Mouse (Mus musculus): ENCODE results near the gene Gm11084.
"Not testable (repeated sequence)": the region's sequence is repeated elsewhere in the genome, so short reads cannot be mapped to it uniquely, and the experiment has no call there.

Gm11084 gene

DNA sequence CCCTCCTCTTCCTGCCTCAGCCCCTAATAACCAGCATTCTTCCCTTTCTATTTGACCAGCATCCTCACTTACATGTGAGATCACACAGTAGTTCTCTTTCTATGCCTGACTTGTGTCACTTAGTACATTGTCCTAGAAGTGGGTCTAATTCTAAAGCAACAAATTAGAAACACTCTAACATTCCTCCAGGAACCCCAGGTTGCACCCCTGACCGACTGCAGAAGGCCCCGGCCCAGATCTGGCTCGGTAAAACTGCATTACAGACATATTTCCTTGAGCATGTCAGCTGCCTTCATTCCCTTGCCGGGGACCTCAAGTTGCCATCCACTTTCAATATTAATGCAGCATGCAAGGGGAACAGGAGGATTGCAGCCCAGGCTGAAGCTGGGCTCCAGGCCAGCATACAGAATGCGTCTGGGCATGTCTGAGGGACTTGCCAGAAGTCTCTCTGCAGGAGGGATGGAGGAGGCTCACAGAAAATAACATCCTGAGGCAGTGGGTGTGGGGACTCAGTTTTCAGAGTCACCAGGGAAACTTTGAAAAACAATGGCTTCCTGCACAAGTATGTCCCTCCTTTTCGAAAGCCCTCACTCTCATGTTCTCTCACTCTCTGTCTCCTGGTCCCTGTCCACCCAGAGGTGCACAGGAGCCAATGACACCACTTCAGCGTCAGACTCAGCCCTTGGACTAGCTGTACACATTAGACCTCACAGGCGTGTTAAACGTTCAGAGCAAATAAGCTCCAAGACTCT lies 9.0 kb upstream of the Gm11084 start:
- DNase-seq (ENCODE audit: low read depth, low spot score): no peak

DNA sequence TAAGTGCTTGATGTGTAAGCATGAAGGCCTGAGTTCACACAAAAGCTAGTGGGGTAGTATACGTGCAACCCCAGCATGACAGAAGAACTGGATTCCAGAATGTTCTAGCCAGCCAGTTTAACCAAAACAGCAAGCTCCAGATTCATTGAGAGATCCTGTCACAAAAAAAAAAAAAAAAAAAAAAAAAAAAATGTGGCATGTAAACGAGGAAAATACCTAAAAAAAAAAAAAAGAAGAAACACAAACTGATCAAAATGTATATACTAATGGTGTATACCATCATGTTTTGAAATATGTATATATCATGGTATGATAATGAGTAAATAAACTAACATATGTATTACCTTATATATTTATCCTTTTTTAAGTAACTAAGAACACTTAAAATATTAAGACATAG lies 7.6 kb upstream of the Gm11084 start:
- no peak for DNase-seq (ENCODE audit: low read depth, low spot score)

DNA sequence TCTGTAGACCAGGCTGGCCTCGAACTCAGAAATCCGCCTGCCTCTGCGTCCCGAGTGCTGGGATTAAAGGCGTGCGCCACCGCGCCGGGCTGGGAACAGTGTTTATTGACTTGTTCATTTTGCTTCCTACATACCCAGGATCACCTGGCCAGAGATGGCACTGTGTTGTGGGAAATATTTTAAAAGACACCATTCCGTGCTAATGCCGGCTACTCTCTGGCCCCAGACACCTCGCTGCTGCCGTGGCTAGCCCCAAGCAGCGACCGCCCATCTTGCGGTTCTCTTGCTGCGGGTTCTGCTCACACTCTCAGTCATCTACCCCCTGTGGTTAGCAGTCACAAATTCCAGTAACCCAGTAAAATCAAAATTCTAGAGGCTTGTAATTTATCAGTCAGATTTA lies 6.0 kb upstream of the Gm11084 start:
- no peak for DNase-seq (ENCODE audit: low read depth, low spot score)

- not testable (repeated sequence) for DNase-seq (ENCODE audit: low read depth, low spot score)
Observed at GRCm38 (mm10) chr2:72988945-72989344, 2.4 kb upstream of the Gm11084 start.

DNA sequence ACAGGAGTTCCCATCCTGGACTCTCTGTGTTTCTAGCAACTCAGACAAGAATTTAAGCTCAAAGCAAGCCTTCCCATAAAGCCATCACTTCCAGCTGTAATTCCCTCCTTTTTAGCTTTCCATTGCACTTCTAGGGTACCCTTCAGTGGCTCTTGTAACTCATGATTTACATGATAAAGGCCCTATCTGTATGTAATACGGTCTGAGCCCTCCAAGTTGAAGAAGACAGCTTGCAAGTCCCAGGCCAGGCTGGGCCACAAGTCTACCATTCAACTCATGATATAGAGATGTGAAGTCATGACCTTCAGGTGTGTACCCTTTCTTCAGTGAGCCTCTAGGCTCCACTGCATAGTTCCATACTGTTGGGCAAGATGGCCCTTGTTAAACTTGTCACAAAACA lies 1.0 kb downstream of the Gm11084 start:
- DNase-seq (ENCODE audit: low read depth, low spot score): no peak

DNA sequence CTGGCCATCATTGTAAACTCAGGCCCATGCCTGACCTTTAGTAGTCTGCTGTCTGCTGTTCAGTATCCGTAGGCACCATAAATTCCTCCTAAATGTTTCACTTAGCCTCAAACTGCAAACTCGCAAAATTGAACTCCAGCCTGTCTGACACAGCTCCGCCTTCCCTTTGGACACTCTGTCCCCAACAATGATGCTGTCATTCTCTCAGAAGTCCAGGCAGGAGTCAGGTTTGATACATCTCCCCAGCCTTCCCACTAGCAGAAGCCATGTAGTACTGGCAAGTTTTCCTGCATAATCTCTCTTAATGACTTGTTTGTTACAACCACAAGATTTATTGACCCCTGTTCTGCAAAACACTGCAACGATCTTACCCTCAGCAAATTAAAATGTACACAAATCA lies 1.7 kb downstream of the Gm11084 start:
- DNase-seq (ENCODE audit: low read depth, low spot score): no peak

GRCm38 (mm10) chr2:72983211-72983610 lies 3.3 kb downstream of the Gm11084 start:
- no peak for DNase-seq (ENCODE audit: low read depth, low spot score)

DNA sequence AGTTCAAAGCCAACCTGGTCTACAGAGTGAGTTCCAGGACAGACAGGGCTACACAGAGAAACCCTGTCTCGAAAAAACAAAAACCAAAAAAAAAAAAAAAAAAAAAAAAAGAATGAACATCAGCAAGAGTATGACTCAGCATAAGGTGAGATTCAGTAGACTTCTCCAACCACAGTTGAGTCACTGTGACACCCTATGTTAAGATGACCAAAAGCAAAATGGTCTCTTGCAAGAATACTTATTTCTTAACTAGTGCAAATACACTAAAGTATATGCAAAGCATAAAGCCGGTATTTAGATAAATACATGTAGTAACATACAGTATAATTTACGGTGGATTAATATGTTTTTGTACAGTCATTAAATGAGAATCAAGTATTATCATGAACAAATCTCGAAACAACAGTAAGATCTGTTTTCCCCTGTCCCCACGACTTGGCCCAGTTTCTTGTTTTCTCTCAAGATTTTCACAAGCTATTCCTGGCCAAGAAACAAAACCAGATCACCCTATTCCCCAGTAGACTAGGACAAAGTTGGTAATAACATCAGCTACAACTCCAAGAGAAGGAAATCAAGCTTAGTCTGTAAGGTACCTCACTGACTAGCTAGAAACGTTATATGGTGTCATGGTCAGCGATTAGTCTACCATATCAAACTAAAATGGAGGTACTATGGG lies 4.3 kb downstream of the Gm11084 start:
- no peak for DNase-seq (ENCODE audit: low read depth, low spot score)

- DNase-seq (ENCODE audit: low read depth, low spot score): peak; percentile 51
Observed at GRCm38 (mm10) chr2:72981441-72982109, 4.9 kb downstream of the Gm11084 start.

- DNase-seq (ENCODE audit: low read depth, low spot score): no peak
Observed at GRCm38 (mm10) chr2:72981075-72981420, 5.5 kb downstream of the Gm11084 start.

DNA sequence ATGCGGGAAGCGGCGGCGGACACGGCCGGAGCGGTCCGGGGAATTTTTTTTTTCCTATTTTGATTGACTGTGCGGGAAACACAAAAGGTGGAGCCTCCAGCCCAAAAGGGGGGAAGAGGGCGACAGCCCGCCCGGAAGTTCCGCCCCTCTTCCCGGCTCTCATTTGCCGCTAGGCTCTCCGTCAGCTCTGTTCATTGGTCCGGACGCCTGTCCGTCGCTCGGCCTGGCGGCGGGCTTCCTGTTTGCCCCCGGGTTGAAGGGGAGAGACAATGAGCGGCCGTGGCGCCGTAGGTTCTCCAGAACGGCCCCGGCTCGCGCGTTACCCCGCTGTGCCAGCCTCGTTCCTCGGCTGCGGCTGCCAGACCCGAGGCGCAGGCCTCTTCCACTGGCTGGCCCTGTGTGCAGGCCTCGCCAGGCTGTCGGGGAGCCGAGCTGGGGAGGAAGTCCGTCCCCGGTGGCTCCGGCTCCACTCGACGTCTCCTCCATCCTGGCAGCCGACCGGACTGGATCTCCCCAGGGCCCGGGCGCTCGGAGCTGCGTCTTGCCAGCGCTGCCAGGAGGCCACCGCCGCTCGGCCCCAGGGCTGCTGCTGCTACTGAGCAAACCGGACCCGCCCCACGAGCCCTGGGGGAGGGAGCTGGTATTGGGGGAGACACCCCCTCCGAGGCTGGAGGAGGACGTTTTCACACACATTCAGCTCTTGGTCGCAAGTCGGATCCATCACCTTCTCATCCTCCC lies 6.0 kb downstream of the Gm11084 start, which contains the start of gene Sp3:
Gene Sp3 (minus strand): TSS at position 110 of the 738 bp plus-strand sequence.
- DNase-seq (ENCODE audit: low read depth, low spot score): peak; percentile 99

- DNase-seq (ENCODE audit: low read depth, low spot score): peak; percentile 87
Observed at GRCm38 (mm10) chr2:72979659-72980071, 6.9 kb downstream of the Gm11084 start.

GRCm38 (mm10) chr2:72978901-72979658 lies 7.4 kb downstream of the Gm11084 start:
- DNase-seq (ENCODE audit: low read depth, low spot score): peak; percentile 95

DNA sequence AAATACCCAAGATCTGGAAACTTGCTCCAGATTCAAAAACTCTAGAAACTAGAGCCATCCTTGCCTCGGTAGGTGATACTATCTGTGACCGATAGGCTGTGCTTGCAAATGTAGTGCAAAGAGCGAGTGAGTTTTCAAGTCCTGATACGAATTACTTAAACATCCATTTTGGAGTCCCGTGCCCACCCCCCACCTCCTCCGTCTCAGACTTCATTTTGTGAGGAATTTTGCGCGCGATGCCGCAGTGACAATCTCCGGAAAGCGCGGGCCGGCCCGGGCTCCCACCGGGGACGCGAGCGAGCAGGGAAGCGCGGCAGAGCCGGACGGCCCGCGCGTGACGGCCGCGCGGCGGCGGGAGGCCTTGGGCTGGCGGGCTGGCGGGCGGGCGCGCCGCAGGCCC lies 8.0 kb downstream of the Gm11084 start:
- peak; percentile 83 for DNase-seq (ENCODE audit: low read depth, low spot score)

DNA sequence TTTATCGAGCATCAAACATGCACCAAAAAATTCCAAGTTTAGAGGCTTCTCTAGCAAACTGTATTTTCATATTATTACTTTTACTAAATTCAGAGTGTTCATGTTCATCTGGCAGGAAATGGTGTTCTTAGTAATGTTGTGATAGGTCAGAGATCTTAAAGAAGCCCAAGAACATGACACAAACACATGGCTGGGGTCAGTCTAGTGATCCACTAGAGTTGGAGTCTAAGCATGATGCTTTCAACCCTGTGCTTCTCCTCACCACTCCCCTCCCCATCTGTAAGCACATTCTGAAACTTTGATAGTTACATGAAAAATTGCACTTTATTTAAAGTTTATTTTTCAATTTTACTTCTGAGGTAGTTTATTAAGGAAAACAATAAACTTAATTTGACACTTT lies 9.2 kb downstream of the Gm11084 start:
- peak; percentile 30 for DNase-seq (ENCODE audit: low read depth, low spot score)

GRCm38 (mm10) chr2:72976036-72976435 lies 10.5 kb downstream of the Gm11084 start:
- DNase-seq (ENCODE audit: low read depth, low spot score): no peak

DNA sequence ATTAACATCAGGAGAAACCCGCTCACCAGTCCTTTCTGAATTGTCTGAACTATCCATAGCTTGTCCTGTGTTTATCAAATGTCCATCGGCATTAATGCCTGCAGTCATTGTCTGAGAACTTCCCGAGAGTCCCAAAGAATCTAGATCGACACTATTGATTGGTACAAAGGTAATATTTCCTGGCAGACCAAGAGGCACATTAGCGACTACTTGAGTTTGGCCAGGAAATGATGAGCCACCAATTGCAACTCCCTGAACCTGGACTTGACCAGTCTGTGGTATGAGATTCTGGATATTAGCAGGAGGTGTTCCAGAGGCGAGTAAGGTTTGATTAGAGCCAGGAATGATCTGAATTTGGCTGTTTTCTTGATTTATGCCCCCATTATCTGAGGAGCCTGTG lies 15.7 kb downstream of the Gm11084 start:
- DNase-seq (ENCODE audit: low read depth, low spot score): no peak

DNA sequence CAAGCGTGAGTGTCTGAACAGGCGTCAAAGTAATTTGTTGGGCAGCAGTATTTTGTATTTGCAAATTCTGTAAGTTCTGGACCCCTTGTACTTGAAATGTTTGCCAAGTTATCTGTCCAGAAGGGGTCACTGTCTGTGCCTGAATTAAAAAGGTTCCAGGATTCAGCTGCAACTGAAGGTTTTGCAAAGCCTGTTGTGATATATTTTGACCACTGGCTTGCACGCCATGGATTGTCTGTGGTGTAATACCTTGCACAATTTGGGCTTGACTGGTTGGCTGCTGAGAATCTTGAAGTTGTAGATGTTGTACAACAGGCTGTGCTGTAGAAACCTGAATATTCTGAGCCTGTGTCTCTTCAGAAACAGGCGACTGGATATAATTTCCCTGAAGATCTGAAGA lies 16.2 kb downstream of the Gm11084 start:
- DNase-seq (ENCODE audit: low read depth, low spot score): no peak

DNA sequence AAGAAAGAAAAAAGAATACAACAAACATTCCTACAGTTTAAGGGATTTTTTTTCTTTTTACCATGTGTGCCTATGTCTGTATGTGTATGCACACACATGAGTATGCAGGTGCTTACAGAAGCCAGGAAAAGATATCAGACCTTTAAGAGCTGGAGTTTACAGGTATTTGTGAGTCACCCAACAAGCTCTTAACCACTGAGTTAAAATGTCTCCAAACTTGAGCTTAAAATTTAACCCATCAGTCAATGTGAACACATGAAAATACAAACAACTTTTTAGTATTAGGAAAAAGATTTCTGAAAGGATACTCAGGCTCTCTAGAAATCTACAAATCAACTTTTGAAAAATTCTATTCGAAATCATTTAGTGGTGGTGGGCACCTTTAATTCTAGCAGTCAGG lies 18.0 kb downstream of the Gm11084 start:
- DNase-seq (ENCODE audit: low read depth, low spot score): no peak

- no peak for DNase-seq (ENCODE audit: low read depth, low spot score)
Observed at GRCm38 (mm10) chr2:72965450-72965849, 21.1 kb downstream of the Gm11084 start.

- no peak for DNase-seq (ENCODE audit: low read depth, low spot score)
Observed at GRCm38 (mm10) chr2:72956415-72956814, 30.1 kb downstream of the Gm11084 start.
